39 mouse cellular contexts compared by ENCODE assay signal in genomic region chr1:81092056-81092455, GRCm38 (mm10). TPM values are rescaled to one million over a fixed set of nuclear protein-coding genes. Genes with fewer than 3 reads are reported as not detected.
"Had no signal": no experiment of that assay in that cellular context is flagged by ENCODE, and none has a peak within 500 bp of the region (broad histone marks: within the 10 kb centered on the region; RNA-seq: fewer than 3 reads in every experiment).

No protein-coding gene starts in this region.

- DNase-seq: heart, postnatal 10 days; heart, postnatal 14 days; heart, postnatal 36 days; heart, postnatal 4 days; kidney, adult 11 months; kidney, adult 18-20 months; kidney, adult 2 months; kidney, adult 8-10 months; kidney, adult 9 months; kidney, postnatal 10 days; kidney, postnatal 14 days; kidney, postnatal 25 days; kidney, postnatal 36 days; kidney, postnatal 4 days; layer of hippocampus, adult 9-11 months; layer of hippocampus, postnatal 36 days had no signal

- H3K27me3 ChIP-seq: heart, embryonic 12.5 days; heart, embryonic 13.5 days; heart, embryonic 15.5 days; hindbrain, embryonic 12.5 days; hindbrain, embryonic 13.5 days; hindbrain, embryonic 15.5 days; intestine, embryonic 15.5 days; kidney, embryonic 15.5 days had no signal

- H3K9me3 ChIP-seq: heart, embryonic 10.5 days; heart, embryonic 12.5 days; heart, embryonic 13.5 days; heart, embryonic 15.5 days; hindbrain, embryonic 10.5 days; hindbrain, embryonic 12.5 days; hindbrain, embryonic 13.5 days; hindbrain, embryonic 15.5 days; intestine, embryonic 15.5 days; kidney, embryonic 15.5 days had no signal

- H3K9ac ChIP-seq: heart, embryonic 12.5 days; heart, embryonic 13.5 days; heart, embryonic 15.5 days; hindbrain, embryonic 12.5 days; hindbrain, embryonic 13.5 days; hindbrain, embryonic 14.5 days; hindbrain, embryonic 15.5 days; intestine, embryonic 15.5 days; kidney, embryonic 15.5 days had no signal

- H3K4me3 ChIP-seq: heart, embryonic 10.5 days; heart, embryonic 12.5 days; heart, embryonic 13.5 days; heart, embryonic 15.5 days; hindbrain, embryonic 10.5 days; hindbrain, embryonic 12.5 days; hindbrain, embryonic 13.5 days; hindbrain, embryonic 15.5 days; intestine, embryonic 15.5 days; kidney, embryonic 15.5 days; layer of hippocampus, adult 2 months had no signal

- H3K27ac ChIP-seq: heart, embryonic 10.5 days; heart, embryonic 13.5 days; heart, embryonic 15.5 days; hindbrain, embryonic 10.5 days; hindbrain, embryonic 12.5 days; hindbrain, embryonic 13.5 days; hindbrain, embryonic 14.5 days; hindbrain, embryonic 15.5 days; hindbrain, postnatal 0 days; intestine, embryonic 15.5 days; kidney, embryonic 15.5 days; kidney, postnatal 0 days; layer of hippocampus, adult 2 months had no signal

- H3K4me1 ChIP-seq: heart, embryonic 10.5 days; heart, embryonic 12.5 days; heart, embryonic 15.5 days; hindbrain, embryonic 12.5 days; hindbrain, embryonic 15.5 days; intestine, embryonic 15.5 days; kidney, embryonic 15.5 days had no signal

- H3K4me2 ChIP-seq: heart, embryonic 11.5 days; heart, embryonic 12.5 days; heart, embryonic 13.5 days; heart, embryonic 15.5 days; hindbrain, embryonic 12.5 days; hindbrain, embryonic 13.5 days; hindbrain, embryonic 14.5 days; hindbrain, embryonic 15.5 days; intestine, embryonic 15.5 days; kidney, embryonic 15.5 days had no signal

- H3K36me3 ChIP-seq: heart, embryonic 10.5 days; heart, embryonic 12.5 days; heart, embryonic 13.5 days; heart, embryonic 15.5 days; hindbrain, embryonic 10.5 days; hindbrain, embryonic 12.5 days; hindbrain, embryonic 13.5 days; hindbrain, embryonic 15.5 days; intestine, embryonic 15.5 days; kidney, embryonic 15.5 days had no signal

- ATAC-seq: hindbrain, embryonic 16.5 days; hindbrain, postnatal 0 days; inflammation-experienced regulatory T-cells, adult 6 months; intestine, embryonic 15.5 days; intestine, embryonic 16.5 days; intestine, postnatal 0 days had no signal

RNA-seq across cellular contexts. Expression of gene Nyap2, which starts 15.3 kb away (rescaled TPM):
- total RNA-seq: heart, postnatal 10 days; heart, postnatal 14 days; heart, postnatal 25 days; heart, postnatal 36 days; heart, postnatal 4 days; hematopoietic stem cell, adult 5-6 weeks had no signal
- polyA plus RNA-seq: heart, embryonic 12.5 days; heart, postnatal 0 days; inflammation-experienced regulatory T-cells, adult 6 months; kidney, embryonic 14.5 days; kidney, postnatal 0 days had no signal
